ENCODE assay signal across 24 mouse cellular contexts in genomic region chr10:43323386-43323785, GRCm38 (mm10).
DNase-seq lines count a peak whose midpoint lies in the region; ATAC-seq and TF ChIP-seq lines count a peak whose summit lies in the region.
"Had no signal": no experiment of that assay in that cellular context is flagged by ENCODE, and none has a peak within 500 bp of the region (broad histone marks: within the 10 kb centered on the region; RNA-seq: fewer than 3 reads in every experiment).

No protein-coding gene starts in this region.

- no peaks in the 10 kb centered on the region for H3K36me3 ChIP-seq in heart, postnatal 0 days (replicated peaks; ENCODE audit: control insufficient read depth, insufficient read depth, low read length)
- H3K36me3 ChIP-seq in midbrain, embryonic 10.5 days: no peaks in the 10 kb centered on the region
- no peaks in the 10 kb centered on the region for H3K36me3 ChIP-seq in midbrain, postnatal 0 days (ENCODE audit: insufficient read depth, low read length)
- H3K36me3 ChIP-seq: embryonic facial prominence, embryonic 10.5 days; embryonic facial prominence, embryonic 15.5 days; forebrain, embryonic 12.5 days; intestine, embryonic 15.5 days; limb, embryonic 13.5 days; lung, embryonic 15.5 days; midbrain, embryonic 13.5 days had no signal

- peaks cover 21% of the 10 kb centered on the region for H3K4me1 ChIP-seq in heart, postnatal 0 days (ENCODE audit: control insufficient read depth, insufficient read depth)
- peaks cover 23% of the 10 kb centered on the region for H3K4me1 ChIP-seq in midbrain, embryonic 10.5 days
- H3K4me1 ChIP-seq in midbrain, postnatal 0 days (ENCODE audit: insufficient read depth, low read length): peaks cover 4% of the 10 kb centered on the region; the same call in 1 of the 2 replicates
- H3K4me1 ChIP-seq: embryonic facial prominence, embryonic 15.5 days; intestine, embryonic 15.5 days; lung, embryonic 15.5 days had no signal

- H3K4me3 ChIP-seq in heart, postnatal 0 days (ENCODE audit: low read depth, low read length): no peak overlapping the region
- H3K4me3 ChIP-seq in midbrain, embryonic 10.5 days: no peak overlapping the region
- H3K4me3 ChIP-seq in midbrain, postnatal 0 days (ENCODE audit: low read depth, low read length): no peak overlapping the region
- H3K4me3 ChIP-seq: embryonic facial prominence, embryonic 10.5 days; embryonic facial prominence, embryonic 15.5 days; forebrain, embryonic 12.5 days; intestine, embryonic 15.5 days; limb, embryonic 13.5 days; lung, embryonic 15.5 days; midbrain, embryonic 13.5 days had no signal

- TF ChIP-seq CTCF in heart, postnatal 0 days (IDR thresholded peaks at IDR 0.05; ENCODE audit: low read depth): no peak
- no peak for TF ChIP-seq CTCF in midbrain, postnatal 0 days (IDR thresholded peaks at IDR 0.05)

- no peak overlapping the region for H3K4me2 ChIP-seq in heart, postnatal 0 days (ENCODE audit: low read depth, low read length)
- no peak overlapping the region for H3K4me2 ChIP-seq in midbrain, postnatal 0 days (ENCODE audit: low read depth, low read length, poor library complexity, severe bottlenecking)
- H3K4me2 ChIP-seq: embryonic facial prominence, embryonic 15.5 days; forebrain, embryonic 12.5 days; heart, embryonic 11.5 days; intestine, embryonic 15.5 days; limb, embryonic 13.5 days; liver, embryonic 11.5 days; lung, embryonic 15.5 days; midbrain, embryonic 13.5 days had no signal

- WGBS in heart, postnatal 0 days: 49% methylated on average over 8 of the region's 8 CpGs
- 28% methylated on average over 8 of the region's 8 CpGs for WGBS in midbrain, embryonic 10.5 days
- 32% methylated on average over 8 of the region's 8 CpGs for WGBS in midbrain, postnatal 0 days

- no peak for DNase-seq in heart, postnatal 0 days (ENCODE audit: low spot score)
- DNase-seq in heart, postnatal 4 days: no peak
- no peak for DNase-seq in midbrain, embryonic 10.5 days (ENCODE audit: low spot score)
- DNase-seq in midbrain, postnatal 0 days (ENCODE audit: low spot score): no peak
- DNase-seq in ovary, postnatal 36 days (ENCODE audit: low spot score): no peak
- DNase-seq: adrenal gland, adult 8-10 months; B cell, adult 2 months; cerebellum, adult 2 months; cerebellum, postnatal 14 days; forebrain, postnatal 0 days; kidney, adult 8-10 months; kidney, postnatal 4 days had no signal

- H3K9me3 ChIP-seq in heart, postnatal 0 days (replicated peaks; ENCODE audit: control insufficient read depth, low read length): no peaks in the 10 kb centered on the region
- no peaks in the 10 kb centered on the region for H3K9me3 ChIP-seq in midbrain, embryonic 10.5 days (replicated peaks)
- H3K9me3 ChIP-seq in midbrain, postnatal 0 days (ENCODE audit: low read length): no peaks in the 10 kb centered on the region
- H3K9me3 ChIP-seq: embryonic facial prominence, embryonic 10.5 days; embryonic facial prominence, embryonic 15.5 days; forebrain, embryonic 12.5 days; intestine, embryonic 15.5 days; limb, embryonic 13.5 days; lung, embryonic 15.5 days; midbrain, embryonic 13.5 days had no signal

- no peaks in the 10 kb centered on the region for H3K27me3 ChIP-seq in heart, postnatal 0 days (ENCODE audit: control insufficient read depth, insufficient read depth, low read length)
- no peaks in the 10 kb centered on the region for H3K27me3 ChIP-seq in midbrain, embryonic 10.5 days (ENCODE audit: low read depth, poor library complexity, severe bottlenecking)
- no peaks in the 10 kb centered on the region for H3K27me3 ChIP-seq in midbrain, postnatal 0 days (ENCODE audit: insufficient read depth, low read length)
- H3K27me3 ChIP-seq: embryonic facial prominence, embryonic 15.5 days; intestine, embryonic 15.5 days; limb, embryonic 13.5 days; lung, embryonic 15.5 days; midbrain, embryonic 13.5 days had no signal

- no peak for TF ChIP-seq EP300 in heart, postnatal 0 days (IDR thresholded peaks at IDR 0.05; ENCODE audit: low read depth)

- H3K27ac ChIP-seq in heart, postnatal 0 days (ENCODE audit: low read depth): 0 out of 2 replicates have a peak overlapping the region, but pooled peaks have one; percentile 36
- H3K27ac ChIP-seq in midbrain, embryonic 10.5 days (replicated peaks): peak overlapping the region; percentile 42
- H3K27ac ChIP-seq in midbrain, postnatal 0 days (ENCODE audit: low read depth, low read length): no peak overlapping the region
- H3K27ac ChIP-seq: embryonic facial prominence, embryonic 10.5 days; embryonic facial prominence, embryonic 15.5 days; forebrain, embryonic 12.5 days; intestine, embryonic 15.5 days; kidney, postnatal 0 days; limb, embryonic 13.5 days; lung, embryonic 15.5 days; midbrain, embryonic 13.5 days had no signal

- ATAC-seq in heart, postnatal 0 days (ENCODE audit: insufficient read depth, low read depth): no peak
- ATAC-seq in midbrain, postnatal 0 days (ENCODE audit: low FRiP score): no peak
- peak; percentile 73; the same call in 1 of the 2 replicates for ATAC-seq in megakaryocyte-erythroid progenitor cell, adult 5-6 weeks (replicated peaks; ENCODE audit: low FRiP score, low TSS enrichment, poor library complexity, severe bottlenecking)
- ATAC-seq: hindbrain, embryonic 16.5 days; intestine, embryonic 15.5 days had no signal

- H3K9ac ChIP-seq in heart, postnatal 0 days (replicated peaks; ENCODE audit: low read depth, low read length): no peak overlapping the region
- H3K9ac ChIP-seq in midbrain, postnatal 0 days (replicated peaks; ENCODE audit: low read length, poor library complexity, severe bottlenecking): no peak overlapping the region
- H3K9ac ChIP-seq: embryonic facial prominence, embryonic 15.5 days; forebrain, embryonic 12.5 days; forebrain, postnatal 0 days; intestine, embryonic 15.5 days; limb, embryonic 13.5 days; lung, embryonic 15.5 days; midbrain, embryonic 13.5 days had no signal
